Comparison of ENCODE assay signal across 8 mouse cellular contexts in the genomic region with DNA sequence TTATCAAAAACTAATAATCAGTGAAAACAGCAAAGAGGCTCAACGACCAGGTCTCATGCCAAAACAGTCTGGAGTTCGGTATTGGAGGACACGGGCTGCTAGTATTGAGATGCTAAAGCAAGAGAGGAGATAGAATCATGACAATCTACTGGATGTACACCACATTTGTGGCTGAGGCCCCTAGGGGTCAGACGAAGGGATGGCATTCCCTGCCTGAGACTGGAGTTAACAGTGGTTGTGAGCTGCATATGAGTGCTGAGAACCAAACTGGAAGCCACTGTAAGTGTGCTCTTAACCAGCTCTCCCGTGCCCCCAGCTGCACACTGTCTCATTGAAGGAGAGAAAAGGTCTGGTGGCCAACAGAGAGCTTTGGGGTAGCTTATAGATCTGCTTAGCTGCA. TPM values are rescaled to one million over a fixed set of nuclear protein-coding genes. Genes with fewer than 3 reads are reported as not detected.
DNase-seq lines count a peak whose midpoint lies in the region; ATAC-seq and TF ChIP-seq lines count a peak whose summit lies in the region.

No protein-coding gene starts in this region.

- H3K9ac ChIP-seq in heart, embryonic 12.5 days: 0 out of 2 replicates have a peak overlapping the region, but pooled peaks have one; percentile 58
- H3K9ac ChIP-seq in heart, adult 2 months (ENCODE audit: low read depth, low read length): no peak overlapping the region
- peak overlapping the region; percentile 66 for H3K9ac ChIP-seq in embryonic facial prominence, embryonic 14.5 days (ENCODE audit: low read depth, low read length)
- no peak overlapping the region for H3K9ac ChIP-seq in limb, embryonic 15.5 days
- no peak overlapping the region for H3K9ac ChIP-seq in stomach, embryonic 14.5 days (replicated peaks; ENCODE audit: low read depth, low read length)

- TF ChIP-seq CTCF in heart, adult 2 months (IDR thresholded peaks at IDR 0.05): no peak
- peak; percentile 37 for TF ChIP-seq CTCF in E14TG2a.4 (conservative IDR thresholded peaks at IDR 0.05; ENCODE audit: low read length)

- no peak overlapping the region for H3K27ac ChIP-seq in heart, embryonic 12.5 days (ENCODE audit: poor library complexity, severe bottlenecking)
- no peak overlapping the region for H3K27ac ChIP-seq in heart, adult 2 months
- H3K27ac ChIP-seq in embryonic facial prominence, embryonic 14.5 days (replicated peaks; ENCODE audit: low read depth, low read length): 0 out of 2 replicates have a peak overlapping the region, but pooled peaks have one; percentile 67
- no peak overlapping the region for H3K27ac ChIP-seq in limb, embryonic 15.5 days
- no peak overlapping the region for H3K27ac ChIP-seq in stomach, embryonic 14.5 days (ENCODE audit: low read length)

- H3K4me2 ChIP-seq in heart, embryonic 12.5 days: peak overlapping the region; percentile 92
- H3K4me2 ChIP-seq in embryonic facial prominence, embryonic 14.5 days (ENCODE audit: low read depth, low read length): peak overlapping the region; percentile 85
- H3K4me2 ChIP-seq in limb, embryonic 15.5 days: peak overlapping the region; percentile 81
- H3K4me2 ChIP-seq in stomach, embryonic 14.5 days (replicated peaks; ENCODE audit: low read depth, low read length): peak overlapping the region; percentile 88

- no peak for TF ChIP-seq EP300 in heart, adult 2 months (IDR thresholded peaks at IDR 0.05; ENCODE audit: insufficient read depth, low read depth, low read length)

- H3K9me3 ChIP-seq in heart, embryonic 12.5 days (replicated peaks): no peaks in the 10 kb centered on the region
- no peaks in the 10 kb centered on the region for H3K9me3 ChIP-seq in E14TG2a.4 (ENCODE audit: low read length)
- H3K9me3 ChIP-seq in embryonic facial prominence, embryonic 14.5 days (ENCODE audit: control insufficient read depth, low read length): peaks cover 6% of the 10 kb centered on the region; the same call in 1 of the 2 replicates
- H3K9me3 ChIP-seq in limb, embryonic 15.5 days: no peaks in the 10 kb centered on the region
- no peaks in the 10 kb centered on the region for H3K9me3 ChIP-seq in stomach, embryonic 14.5 days (ENCODE audit: control insufficient read depth, low read depth, low read length)

- H3K36me3 ChIP-seq in heart, embryonic 12.5 days: no peaks in the 10 kb centered on the region
- H3K36me3 ChIP-seq in heart, adult 2 months (ENCODE audit: control insufficient read depth, insufficient read depth, low read length): peaks cover 7% of the 10 kb centered on the region
- H3K36me3 ChIP-seq in E14TG2a.4 (ENCODE audit: insufficient read depth, low read length): no peaks in the 10 kb centered on the region
- H3K36me3 ChIP-seq in embryonic facial prominence, embryonic 14.5 days (ENCODE audit: control insufficient read depth, insufficient read depth, low read length): no peaks in the 10 kb centered on the region
- H3K36me3 ChIP-seq in limb, embryonic 15.5 days: no peaks in the 10 kb centered on the region
- no peaks in the 10 kb centered on the region for H3K36me3 ChIP-seq in stomach, embryonic 14.5 days (ENCODE audit: control insufficient read depth, insufficient read depth, low read length)

- peaks cover 12% of the 10 kb centered on the region for H3K4me1 ChIP-seq in heart, embryonic 12.5 days (replicated peaks)
- H3K4me1 ChIP-seq in heart, adult 2 months (ENCODE audit: control insufficient read depth, insufficient read depth, low read length): peaks cover 5% of the 10 kb centered on the region
- peaks cover 39% of the 10 kb centered on the region for H3K4me1 ChIP-seq in E14TG2a.4 (replicated peaks; ENCODE audit: low read depth, low read length)
- peaks cover 12% of the 10 kb centered on the region for H3K4me1 ChIP-seq in embryonic facial prominence, embryonic 14.5 days (ENCODE audit: control insufficient read depth, insufficient read depth, low read length)
- H3K4me1 ChIP-seq in limb, embryonic 15.5 days: peaks cover 15% of the 10 kb centered on the region
- peaks cover 11% of the 10 kb centered on the region for H3K4me1 ChIP-seq in stomach, embryonic 14.5 days (ENCODE audit: control insufficient read depth, insufficient read depth, low read length)

- no peaks in the 10 kb centered on the region for H3K27me3 ChIP-seq in heart, embryonic 12.5 days (replicated peaks)
- no peaks in the 10 kb centered on the region for H3K27me3 ChIP-seq in heart, adult 2 months (ENCODE audit: control insufficient read depth, insufficient read depth, low read length)
- H3K27me3 ChIP-seq in E14TG2a.4 (ENCODE audit: insufficient read depth, low read length): peaks cover 2% of the 10 kb centered on the region; the same call in 1 of the 2 replicates
- no peaks in the 10 kb centered on the region for H3K27me3 ChIP-seq in embryonic facial prominence, embryonic 14.5 days (replicated peaks; ENCODE audit: control insufficient read depth, insufficient read depth, low read length)
- H3K27me3 ChIP-seq in limb, embryonic 15.5 days: no peaks in the 10 kb centered on the region
- H3K27me3 ChIP-seq in stomach, embryonic 14.5 days (ENCODE audit: control insufficient read depth, insufficient read depth, low read length): no peaks in the 10 kb centered on the region

- H3K4me3 ChIP-seq in heart, embryonic 12.5 days: 0 out of 2 replicates have a peak overlapping the region, but pooled peaks have one; percentile 96
- no peak overlapping the region for H3K4me3 ChIP-seq in heart, adult 2 months
- H3K4me3 ChIP-seq in E14TG2a.4 (replicated peaks; ENCODE audit: low read length): peak overlapping the region; percentile 92
- peak overlapping the region; percentile 59 for H3K4me3 ChIP-seq in embryonic facial prominence, embryonic 14.5 days (ENCODE audit: low read depth, low read length)
- H3K4me3 ChIP-seq in limb, embryonic 15.5 days: peak overlapping the region; percentile 84
- peak overlapping the region; percentile 96 for H3K4me3 ChIP-seq in stomach, embryonic 14.5 days (ENCODE audit: low read depth, low read length)

- intact Hi-C loops in heart, adult 2 months (cut with DNase I): loop anchor here (5.0 kb wide), 2 partner anchors 150 to 225 kb away; partner anchors contain the start of genes 9130023H24Rik, Armc5 and Inpp5f

- no peak for ATAC-seq in heart, embryonic 12.5 days (ENCODE audit: insufficient number of reproducible peaks, low FRiP score)
- ATAC-seq in embryonic facial prominence, embryonic 14.5 days (ENCODE audit: low read depth): no peak
- ATAC-seq in limb, embryonic 15.5 days (ENCODE audit: insufficient number of reproducible peaks, low FRiP score, low TSS enrichment, low read depth): no peak
- no peak for ATAC-seq in stomach, embryonic 14.5 days (ENCODE audit: insufficient number of reproducible peaks, insufficient read depth, low FRiP score, low read depth)

- TF ChIP-seq POLR2A in heart, adult 2 months (IDR thresholded peaks at IDR 0.05; ENCODE audit: insufficient read depth, low read depth, low read length): no peak

- no peaks in the 10 kb centered on the region; the same call in 1 of the 2 replicates for H3K79me2 ChIP-seq in heart, adult 2 months (replicated peaks; ENCODE audit: control insufficient read depth, insufficient read depth, low read length)

- DNase-seq in heart, adult 2 months: no peak
- no peak for DNase-seq in embryonic facial prominence, embryonic 14.5 days (ENCODE audit: low spot score)
- DNase-seq in adrenal gland, postnatal 10 days: no peak
- no peak for DNase-seq in kidney, postnatal 14 days

- 66% methylated on average over 5 of the region's 5 CpGs for WGBS in heart, embryonic 12.5 days
- WGBS in heart, adult 2 months: 68% methylated on average over 5 of the region's 5 CpGs
- WGBS in embryonic facial prominence, embryonic 14.5 days: 67% methylated on average over 5 of the region's 5 CpGs
- 75% methylated on average over 5 of the region's 5 CpGs for WGBS in limb, embryonic 15.5 days
- 63% methylated on average over 5 of the region's 5 CpGs for WGBS in stomach, embryonic 14.5 days

RNA-seq across cellular contexts. Expression of gene Tial1, which starts 0.9 kb away (rescaled TPM):
- polyA plus RNA-seq in heart, embryonic 12.5 days (2016; fragmentation: Nextera tagmentation; extraction: Ambion mirVana): 20.6 and 21.9 TPM in 2 replicates
- total RNA-seq in heart, adult 2 months (2021): 10 to 100 TPM; 42.8 to 43.4 TPM
- 18.4 and 32.9 TPM in 2 replicates for polyA plus RNA-seq in heart, adult 2 months (2012; rRNA removed)
- 38.4 and 40.1 TPM in 2 replicates for polyA plus RNA-seq in embryonic facial prominence, embryonic 14.5 days (2014; fragmentation: Nextera tagmentation; extraction: Ambion mirVana)
- 23.5 and 27.4 TPM in 2 replicates for polyA plus RNA-seq in limb, embryonic 15.5 days (2015; fragmentation: Nextera tagmentation; extraction: Ambion mirVana)
- polyA plus RNA-seq in stomach, embryonic 14.5 days (2014; fragmentation: Nextera tagmentation; extraction: Ambion mirVana): 46.6 and 48.8 TPM in 2 replicates
- 10 to 100 TPM; 77.5 to 92.0 TPM for total RNA-seq in adrenal gland, postnatal 10 days (2021)

RNA-seq across cellular contexts. Expression of gene Rgs10, which starts 43.8 kb away (rescaled TPM):
- polyA plus RNA-seq in heart, embryonic 12.5 days (2016; fragmentation: Nextera tagmentation; extraction: Ambion mirVana): 13.3 and 14.0 TPM in 2 replicates
- total RNA-seq in heart, adult 2 months (2021): 10 to 100 TPM in 1 of 2 experiments, 1 to 10 TPM in 1; 9.8 to 14.3 TPM
- polyA plus RNA-seq in heart, adult 2 months (2012; rRNA removed): 4.8 and 5.0 TPM in 2 replicates
- 15.8 and 20.7 TPM in 2 replicates for polyA plus RNA-seq in embryonic facial prominence, embryonic 14.5 days (2014; fragmentation: Nextera tagmentation; extraction: Ambion mirVana)
- polyA plus RNA-seq in limb, embryonic 15.5 days (2015; fragmentation: Nextera tagmentation; extraction: Ambion mirVana): 13.8 and 14.2 TPM in 2 replicates
- 32.6 TPM in 2 replicates for polyA plus RNA-seq in stomach, embryonic 14.5 days (2014; fragmentation: Nextera tagmentation; extraction: Ambion mirVana)
- total RNA-seq in adrenal gland, postnatal 10 days (2021): 10 to 100 TPM; 13.4 to 14.2 TPM

Comparison
In these comparisons a context has a peak if more than half of its experiments do, and no peak if none do; other contexts are left out.
1. H3K9ac ChIP-seq: peak in heart, embryonic 12.5 days (single experiment) and embryonic facial prominence, embryonic 14.5 days (single experiment); none in heart, adult 2 months (single experiment), limb, embryonic 15.5 days (single experiment) and stomach, embryonic 14.5 days (single experiment).
2. Peak in every context shown above with its lines, with median percentiles within 50 percentile points of each other: H3K4me2 ChIP-seq.